Mouse (Mus musculus) cortical plate, adult 2 months (tissue): ENCODE results near the gene Frmd4b. TPM values are rescaled to one million over a fixed set of nuclear protein-coding genes. Genes with fewer than 3 reads are reported as not detected.

Experiments used
- H3K27ac ChIP-seq: fragments of 200-500 bp; 2 replicates; pipeline ENCODE4 v1.5.1; 2012; ENCODE audit warnings: low read length, control low read depth, inconsistent platforms; ENCODE audit not compliant: insufficient read depth
- H3K4me1 ChIP-seq: fragments of 200-500 bp; 2 replicates; pipeline ENCODE4 v1.6.1; 2011; ENCODE audit warnings: low read length; ENCODE audit not compliant: control insufficient read depth, insufficient read depth
- H3K4me3 ChIP-seq: fragments of 200-500 bp; 2 replicates; pipeline ENCODE4 v1.5.1; 2011; ENCODE audit warnings: mild to moderate bottlenecking, low read length, control low read depth; ENCODE audit not compliant: insufficient read depth
- CTCF ChIP-seq: fragments of 200-500 bp; IDR thresholded peaks from 2 replicates; pipeline ENCODE4 v1.5.1; 2011; ENCODE audit warnings: mild to moderate bottlenecking, control low read depth, low read length; ENCODE audit not compliant: insufficient read depth; ENCODE audit errors: extremely low read depth
- POLR2A ChIP-seq: fragments of 200-500 bp; IDR thresholded peaks from 2 replicates; pipeline ENCODE4 v1.6.1; 2011; ENCODE audit warnings: mild to moderate bottlenecking, low read length, control low read depth; ENCODE audit not compliant: insufficient read depth; ENCODE audit errors: extremely low read depth
- polyA plus RNA-seq: library from polyadenylated mRNA; depleted of rRNA; stranded (reverse); fragments of >200 nt; gene quantifications from 2 replicates; pipeline ENCODE4 v1.2.3, GENCODE M21; 2012

The Frmd4b gene
- polyA plus RNA-seq, 1 experiment = 17.1 TPM

GRCm38 (mm10) chr6:97303277-97304109 lies 313.8 kb downstream of the Frmd4b start:
- Histone ChIP-seq H3K4me1 (peaks cover 2% of the 10 kb centered on the region; the same call in 1 of the 2 replicates), H3K27ac (peak overlapping the region; percentile 57; the same call in 1 of the 2 replicates), H3K4me3 (no peak overlapping the region)
- TF ChIP-seq POLR2A = no peak
- TF ChIP-seq CTCF = no peak

DNA sequence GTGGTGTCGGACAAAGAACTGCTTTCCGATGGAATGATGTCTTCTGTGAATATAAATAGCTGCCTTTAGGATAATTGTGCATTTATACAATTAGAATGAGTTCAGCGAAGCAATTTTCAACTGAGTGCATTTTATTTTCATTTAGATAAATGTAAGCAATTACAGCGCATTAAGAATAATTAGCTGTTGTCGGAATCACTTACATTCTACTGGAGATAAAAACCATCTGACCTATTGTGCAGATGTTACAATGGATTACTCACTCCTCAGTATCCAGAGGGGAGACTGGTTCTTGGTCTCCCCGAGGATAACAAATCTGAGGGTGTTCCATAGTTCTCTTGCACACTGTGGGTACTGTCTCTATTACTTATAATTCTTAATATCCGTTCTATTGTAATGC lies 315.0 kb downstream of the Frmd4b start:
- Histone ChIP-seq H3K27ac (no peak overlapping the region), H3K4me3 (no peak overlapping the region), H3K4me1 (peaks cover 2% of the 10 kb centered on the region; the same call in 1 of the 2 replicates)
- TF ChIP-seq POLR2A (no peak), CTCF (no peak)

GRCm38 (mm10) chr6:97300659-97301058 lies 316.7 kb downstream of the Frmd4b start:
- H3K4me3 ChIP-seq = no peak overlapping the region
- TF ChIP-seq POLR2A (no peak), CTCF (no peak)

DNA sequence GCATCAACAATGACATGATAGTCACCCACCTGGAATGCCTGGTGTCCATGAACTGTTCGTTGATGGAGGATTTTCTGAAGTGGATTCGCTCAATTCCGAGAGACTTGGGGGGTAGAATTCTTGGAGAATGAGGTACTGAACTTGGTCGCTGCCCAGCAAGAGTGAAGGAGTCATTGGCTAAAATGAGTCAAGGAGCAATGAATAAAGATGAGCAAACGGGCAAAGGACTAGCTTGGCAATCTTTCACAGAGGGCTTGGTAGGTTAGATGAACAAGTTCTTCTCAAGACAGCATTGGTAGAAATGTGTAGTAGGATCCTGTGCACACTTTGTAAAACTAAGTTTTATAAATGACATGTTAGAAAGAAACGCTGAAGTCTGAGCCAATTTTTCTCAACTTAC lies 317.2 kb downstream of the Frmd4b start:
- no peak for TF ChIP-seq POLR2A
- H3K27ac ChIP-seq = no peak overlapping the region
- no peak overlapping the region for H3K4me3 ChIP-seq
- no peaks in the 10 kb centered on the region for H3K4me1 ChIP-seq

More at GRCm38 (mm10) chr6:97300659-97301058, 316.7 kb downstream of the Frmd4b start:
- Histone ChIP-seq H3K4me1 (peaks cover 2% of the 10 kb centered on the region; the same call in 1 of the 2 replicates), H3K27ac (no peak overlapping the region)

DNA sequence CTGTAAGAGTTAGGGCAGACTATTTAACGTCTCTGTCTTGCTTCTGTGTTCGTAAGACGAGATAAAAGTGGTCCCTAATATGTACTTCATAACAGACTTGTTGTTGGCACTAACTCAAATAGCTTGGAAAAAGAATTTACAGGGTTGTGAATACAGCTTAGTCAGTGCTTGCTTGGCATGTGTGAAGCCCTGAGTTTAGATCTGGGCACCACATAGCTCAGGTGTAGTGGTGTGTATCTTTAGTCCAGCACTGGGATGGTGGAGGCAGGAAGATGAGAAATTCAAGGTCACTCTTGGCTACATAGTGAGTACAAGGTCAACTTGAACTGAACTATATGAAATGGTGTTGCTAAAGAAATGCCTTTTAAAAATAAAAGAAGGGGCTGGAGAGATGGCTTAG lies 320.2 kb downstream of the Frmd4b start:
- H3K27ac ChIP-seq = no peak overlapping the region
- TF ChIP-seq CTCF (no peak), POLR2A (no peak)
- no peak overlapping the region for H3K4me3 ChIP-seq
- H3K4me1 ChIP-seq = no peaks in the 10 kb centered on the region

GRCm38 (mm10) chr6:97295866-97296527 lies 321.3 kb downstream of the Frmd4b start:
- Histone ChIP-seq H3K4me3 (no peak overlapping the region), H3K4me1 (peaks cover 3% of the 10 kb centered on the region), H3K27ac (no peak overlapping the region)
- TF ChIP-seq POLR2A (no peak), CTCF (no peak)

GRCm38 (mm10) chr6:97295416-97295815 lies 321.9 kb downstream of the Frmd4b start:
- H3K27ac ChIP-seq = no peak overlapping the region
- H3K4me3 ChIP-seq = no peak overlapping the region
- H3K4me1 ChIP-seq = peaks cover 3% of the 10 kb centered on the region
- no peak for TF ChIP-seq POLR2A
- no peak for TF ChIP-seq CTCF

- no peak overlapping the region for H3K4me3 ChIP-seq
- no peak for TF ChIP-seq CTCF
- TF ChIP-seq POLR2A = no peak
- no peak overlapping the region for H3K27ac ChIP-seq
- peaks cover 3% of the 10 kb centered on the region for H3K4me1 ChIP-seq
Observed at GRCm38 (mm10) chr6:97293667-97294569, 323.4 kb downstream of the Frmd4b start.

DNA sequence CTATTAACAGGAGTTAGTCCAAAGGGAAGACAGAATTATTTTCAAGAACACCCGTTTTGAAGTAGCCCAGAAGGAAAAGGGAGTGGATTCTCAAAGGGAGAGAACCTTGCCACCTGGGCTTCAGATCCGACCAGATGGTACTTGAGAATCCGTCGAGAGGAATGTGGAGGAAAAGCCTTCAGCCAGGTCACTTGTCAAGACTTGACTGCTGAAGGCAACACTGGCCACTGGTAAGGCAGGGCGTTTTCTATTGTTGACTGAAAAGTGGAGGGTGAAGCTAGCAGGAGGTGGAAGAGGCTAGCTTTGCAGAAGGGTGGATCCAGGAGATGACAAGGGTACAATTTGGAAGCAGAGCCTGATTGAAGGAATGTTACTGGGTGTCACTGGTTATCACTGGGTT lies 324.4 kb downstream of the Frmd4b start:
- H3K4me3 ChIP-seq = no peak overlapping the region
- peaks cover 3% of the 10 kb centered on the region for H3K4me1 ChIP-seq
- H3K27ac ChIP-seq = no peak overlapping the region
- TF ChIP-seq CTCF (no peak), POLR2A (no peak)

DNA sequence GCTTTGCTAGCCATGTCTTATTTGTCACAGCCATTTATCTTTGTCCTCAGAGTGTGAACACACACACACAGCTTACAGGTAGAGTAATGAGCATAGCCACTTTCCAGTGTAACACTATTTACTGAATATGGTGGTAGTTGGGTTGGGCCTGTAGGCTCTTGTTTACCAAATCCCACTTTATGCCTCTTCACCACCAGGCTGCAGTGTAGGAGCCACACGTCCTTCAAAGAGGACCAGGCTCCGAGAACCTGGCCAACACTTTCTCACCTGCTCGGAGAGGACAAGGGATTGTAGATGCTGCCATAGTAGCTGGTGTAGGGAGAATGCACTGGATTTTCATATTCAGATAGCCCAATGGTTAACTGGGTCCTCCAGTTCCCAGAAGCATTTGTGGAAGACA lies 325.2 kb downstream of the Frmd4b start:
- Histone ChIP-seq H3K4me3 (no peak overlapping the region), H3K4me1 (peaks cover 3% of the 10 kb centered on the region), H3K27ac (no peak overlapping the region)
- TF ChIP-seq CTCF (no peak), POLR2A (no peak)
